Mouse (Mus musculus) adrenal gland, postnatal 0 days (tissue): ENCODE results near the gene Olfr304. TPM values are rescaled to one million over a fixed set of nuclear protein-coding genes. Genes with fewer than 3 reads are reported as not detected.

ENCODE experiments used
- polyA plus RNA-seq: library from polyadenylated mRNA; unstranded; fragments of >200 nt; fragmentation: Nextera tagmentation; extraction: Ambion mirVana; gene quantifications from 2 replicates; pipeline ENCODE4 v1.2.1, GENCODE M21; 2015

Olfr304 gene
- polyA plus RNA-seq, result not detected in 2 replicates

GRCm38 (mm10) chr7:86386558-86386957 lies at the start of gene Olfr304:
Gene Olfr304 (minus strand): TSS chr7:86386658.

GRCm38 (mm10) chr7:86403546-86403945 lies 17.1 kb upstream of the Olfr304 start, which contains the start of gene Olfr301:
Gene Olfr301 (plus strand): TSS chr7:86403846.

GRCm38 (mm10) chr7:86397689-86398088 lies 11.2 kb upstream of the Olfr304 start, which contains the start of gene Olfr303:
Gene Olfr303 (minus strand): TSS chr7:86397789.

GRCm38 (mm10) chr7:86366828-86367227 lies 19.6 kb downstream of the Olfr304 start, which contains the start of gene Olfr305:
Gene Olfr305 (minus strand): TSS chr7:86366928.

GRCm38 (mm10) chr7:86337486-86337885 lies 49.0 kb downstream of the Olfr304 start, which contains the start of gene Olfr307:
Gene Olfr307 (minus strand): TSS chr7:86337586.

Other genes with a start within 250 kb of the Olfr304 start
- gene Vmn2r75, start 214.9 kb downstream of the Olfr304 start, polyA plus RNA-seq, result not detected in 2 replicates
- not detected in 2 replicates for gene Vmn2r76, start 140.3 kb downstream of the Olfr304 start, polyA plus RNA-seq
- gene Olfr310, start 109.5 kb downstream of the Olfr304 start, polyA plus RNA-seq, result not detected in 2 replicates
- not detected in 2 replicates for gene Olfr309, start 73.0 kb downstream of the Olfr304 start, polyA plus RNA-seq
- gene Olfr308, start 61.0 kb downstream of the Olfr304 start, polyA plus RNA-seq, result not detected in 2 replicates
- not detected in 2 replicates for gene Olfr307, start 49.1 kb downstream of the Olfr304 start, polyA plus RNA-seq
- gene Olfr305, start 19.7 kb downstream of the Olfr304 start, polyA plus RNA-seq, result not detected in 2 replicates
- gene Olfr303, start 11.1 kb upstream of the Olfr304 start, polyA plus RNA-seq, result not detected in 2 replicates
- gene Olfr301, start 17.2 kb upstream of the Olfr304 start, polyA plus RNA-seq, result not detected in 2 replicates
- gene Olfr299, start 73.3 kb upstream of the Olfr304 start, polyA plus RNA-seq, result not detected in 2 replicates
- gene Olfr298, start 105.8 kb upstream of the Olfr304 start, polyA plus RNA-seq, result not detected in 2 replicates
- not detected in 2 replicates for gene Olfr297, start 133.3 kb upstream of the Olfr304 start, polyA plus RNA-seq
- gene Olfr295, start 197.2 kb upstream of the Olfr304 start, polyA plus RNA-seq, result not detected in 2 replicates
- gene Olfr294, start 230.0 kb upstream of the Olfr304 start, polyA plus RNA-seq, result not detected in 2 replicates